Mouse (Mus musculus) cortical plate, adult 2 months (tissue): ENCODE measurements around the gene Gm20838. TPM values are rescaled to one million over a fixed set of nuclear protein-coding genes. Genes with fewer than 3 reads are reported as not detected.
"Not testable (repeated sequence)": the region's sequence is repeated elsewhere in the genome, so short reads cannot be mapped to it uniquely, and the experiment has no call there.

Experiments
- H3K27ac ChIP-seq: fragments of 200-500 bp; 2 replicates; pipeline ENCODE4 v1.5.1; 2012; ENCODE audit warnings: low read length, control low read depth, inconsistent platforms; ENCODE audit not compliant: insufficient read depth
- H3K4me1 ChIP-seq: fragments of 200-500 bp; 2 replicates; pipeline ENCODE4 v1.6.1; 2011; ENCODE audit warnings: low read length; ENCODE audit not compliant: control insufficient read depth, insufficient read depth
- H3K4me3 ChIP-seq: fragments of 200-500 bp; 2 replicates; pipeline ENCODE4 v1.5.1; 2011; ENCODE audit warnings: mild to moderate bottlenecking, low read length, control low read depth; ENCODE audit not compliant: insufficient read depth
- polyA plus RNA-seq: library from polyadenylated mRNA; depleted of rRNA; stranded (reverse); fragments of >200 nt; gene quantifications from 2 replicates; pipeline ENCODE4 v1.2.3, GENCODE M21; 2012; rRNA removed

Gm20838 gene
- not detected in 2 replicates for polyA plus RNA-seq

GRCm38 (mm10) chrY:33543064-33543463 lies at the start of gene Gm20838:
Gene Gm20838 (minus strand): TSS chrY:33543164.
- not testable (repeated sequence) for H3K27ac ChIP-seq, H3K4me1 ChIP-seq, H3K4me3 ChIP-seq
